ENCODE assay signal across 8 mouse cellular contexts in the genomic region with DNA sequence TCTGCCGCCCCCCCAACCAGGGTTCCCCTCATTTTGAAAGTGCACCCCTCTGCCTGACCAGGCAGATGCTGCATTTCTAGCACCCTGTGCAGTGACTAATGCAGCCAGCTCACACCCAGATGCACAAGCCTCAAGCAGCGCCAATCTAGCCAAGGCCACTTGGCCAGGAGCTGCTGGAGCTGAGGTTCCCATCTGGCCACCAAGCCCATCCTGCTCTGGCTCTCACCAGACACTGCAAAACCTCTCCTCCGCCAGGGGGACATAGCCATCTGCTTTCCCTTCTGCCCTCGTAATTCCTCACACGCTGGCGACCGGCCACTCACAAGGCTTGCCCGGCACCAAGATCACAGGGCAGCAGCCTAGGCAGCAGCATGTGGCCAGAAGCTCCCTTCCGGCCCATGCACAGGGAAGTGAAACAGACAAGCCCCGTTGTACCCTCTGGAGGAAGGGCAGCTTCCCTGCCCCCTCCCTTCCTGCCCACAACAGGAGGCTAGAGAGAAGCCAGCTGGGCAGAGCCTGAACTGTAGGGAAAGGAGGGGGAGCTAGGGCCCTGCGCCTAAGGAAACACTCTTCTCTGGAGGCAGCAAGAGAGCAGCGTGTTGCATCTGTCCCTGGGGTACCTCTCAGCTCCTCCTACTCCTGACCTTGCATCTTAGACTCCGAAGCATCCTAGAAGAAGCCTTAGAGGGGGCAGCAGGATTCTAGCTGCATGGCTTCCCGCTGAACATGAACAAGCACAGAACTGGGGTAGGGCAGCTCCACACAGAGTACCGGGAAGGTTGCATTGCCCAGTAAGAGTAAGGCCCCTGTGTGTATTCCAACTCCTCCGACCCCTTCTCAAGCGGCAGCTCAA.
A peak's percentile ranks its signal among the peaks of the same experiment; 100 is the strongest.
DNase-seq lines count a peak whose midpoint lies in the region; ATAC-seq and TF ChIP-seq lines count a peak whose summit lies in the region.

No protein-coding gene starts in this region.

- TF ChIP-seq EP300 in liver, embryonic 14.5 days (IDR thresholded peaks at IDR 0.05; ENCODE audit: low read depth), result no peak

- intact Hi-C loops in heart, postnatal 10 days (cut with DNase I), result loop anchor here (2.0 to 10.0 kb wide), 2 partner anchors 124 to 362 kb away; a partner anchor contains a TSS

- H3K36me3 ChIP-seq in forebrain, embryonic 15.5 days, result no peaks in the 10 kb centered on the region
- no peaks in the 10 kb centered on the region for H3K36me3 ChIP-seq in liver, embryonic 14.5 days (replicated peaks; ENCODE audit: control insufficient read depth, insufficient read depth, low read depth)
- H3K36me3 ChIP-seq in stomach, embryonic 15.5 days, result no peaks in the 10 kb centered on the region

- peak overlapping the region; percentile 54 for H3K27ac ChIP-seq in forebrain, embryonic 15.5 days (replicated peaks)
- H3K27ac ChIP-seq in liver, embryonic 14.5 days, result no peak overlapping the region
- H3K27ac ChIP-seq in stomach, embryonic 15.5 days, result peak overlapping the region; percentile 32; the same call in 1 of the 2 replicates

- H3K4me3 ChIP-seq in forebrain, embryonic 15.5 days, result no peak overlapping the region
- H3K4me3 ChIP-seq in liver, embryonic 14.5 days (ENCODE audit: insufficient read depth in 1 of 2, low read depth in 2 of 2, low read length in 2 of 2), result no peak overlapping the region
- peak overlapping the region; percentile 18 for H3K4me3 ChIP-seq in stomach, embryonic 15.5 days (replicated peaks)

- H3K4me2 ChIP-seq in forebrain, embryonic 15.5 days (replicated peaks), result peak overlapping the region; percentile 18
- H3K4me2 ChIP-seq in liver, embryonic 14.5 days (ENCODE audit: low read depth), result peak overlapping the region; percentile 32; the same call in 1 of the 2 replicates
- peak overlapping the region; percentile 52 for H3K4me2 ChIP-seq in stomach, embryonic 15.5 days

- H3K9me3 ChIP-seq in forebrain, embryonic 15.5 days, result no peaks in the 10 kb centered on the region
- H3K9me3 ChIP-seq in liver, embryonic 14.5 days (ENCODE audit: control insufficient read depth, low read length), result no peaks in the 10 kb centered on the region
- no peaks in the 10 kb centered on the region for H3K9me3 ChIP-seq in stomach, embryonic 15.5 days

- WGBS in forebrain, embryonic 15.5 days, result 11% methylated on average over 17 of the region's 17 CpGs
- 11% methylated on average over 17 of the region's 17 CpGs for WGBS in liver, embryonic 14.5 days (ENCODE audit: insufficient replicate concordance)
- WGBS in stomach, embryonic 15.5 days, result 16% methylated on average over 17 of the region's 17 CpGs

- H3K4me1 ChIP-seq in forebrain, embryonic 15.5 days, result peaks cover 25% of the 10 kb centered on the region
- H3K4me1 ChIP-seq in liver, embryonic 14.5 days (replicated peaks; ENCODE audit: control insufficient read depth in 2 of 2, insufficient read depth in 2 of 2, low read length in 1 of 2), result 0 out of 4 replicates have a peak, but pooled peaks cover 0 to 4% of the 10 kb centered on the region in 2 experiments
- peaks cover 14% of the 10 kb centered on the region for H3K4me1 ChIP-seq in stomach, embryonic 15.5 days

- peak; percentile 19 for DNase-seq in CD4-positive, CD25-positive, alpha-beta regulatory T cell, adult 2 months (ENCODE audit: low read depth, low spot score)
- peak; percentile 88 to 92 for DNase-seq in heart, postnatal 10 days
- peak; percentile 83 to 91 for DNase-seq in kidney, postnatal 4 days
- peak in 1 of 3 experiments; percentile 14 for DNase-seq in liver, embryonic 14.5 days (ENCODE audit: low read depth in 3 of 3, low spot score in 3 of 3)
- peak; percentile 15 for DNase-seq in naive thymus-derived CD4-positive, alpha-beta T cell, adult 2 months (ENCODE audit: low read depth)

- ATAC-seq in CD4-positive, CD25-positive, alpha-beta regulatory T cell, adult 4 months, result no peak
- ATAC-seq in forebrain, embryonic 15.5 days (replicated peaks), result peak; percentile 89
- ATAC-seq in liver, embryonic 14.5 days (ENCODE audit: insufficient read depth), result 0 out of 2 replicates have a peak, but pooled peaks have one; percentile 43
- ATAC-seq in stomach, embryonic 15.5 days (ENCODE audit: insufficient read depth, low FRiP score, low read depth), result peak; percentile 78; the same call in 1 of the 2 replicates

- TF ChIP-seq CTCF in liver, embryonic 14.5 days (IDR thresholded peaks at IDR 0.05; ENCODE audit: low read depth), result peak; percentile 56

- H3K27me3 ChIP-seq in forebrain, embryonic 15.5 days, result no peaks in the 10 kb centered on the region
- no peaks in the 10 kb centered on the region; the same call in 1 of the 2 replicates for H3K27me3 ChIP-seq in liver, embryonic 14.5 days (ENCODE audit: control insufficient read depth, insufficient read depth, low read length)
- H3K27me3 ChIP-seq in stomach, embryonic 15.5 days (replicated peaks), result no peaks in the 10 kb centered on the region

- H3K9ac ChIP-seq in forebrain, embryonic 15.5 days (replicated peaks), result 0 out of 2 replicates have a peak overlapping the region, but pooled peaks have one; percentile 4
- H3K9ac ChIP-seq in liver, embryonic 14.5 days (replicated peaks), result no peak overlapping the region
- H3K9ac ChIP-seq in stomach, embryonic 15.5 days, result 0 out of 2 replicates have a peak overlapping the region, but pooled peaks have one; percentile 27
